Mouse (Mus musculus): Measurements from ENCODE around the gene Cpa1. TPM values are rescaled to one million over a fixed set of nuclear protein-coding genes. Genes with fewer than 3 reads are reported as not detected.
A peak's percentile ranks its signal among the peaks of the same experiment; 100 is the strongest.

The Cpa1 gene
- polyA plus RNA-seq (2015; fragmentation: Nextera tagmentation; extraction: Ambion mirVana), result 1.8 and 2.4 TPM in 2 replicates

GRCm38 (mm10) chr6:30638674-30639268, at the start of gene Cpa1:
Gene Cpa1, plus strand, starts transcription at chr6:30639218.
- WGBS, result 69% methylated on average over 5 of the region's 5 CpGs
- Histone ChIP-seq H3K4me2 (replicated peaks; ENCODE audit: low read depth, low read length) (no peak within 1 kb of the TSS), H3K4me1 (ENCODE audit: insufficient read depth, low read length) (peaks cover 27% of the 10 kb centered on the region), H3K27ac (ENCODE audit: low read length) (peak within 1 kb of the TSS; percentile 16; the same call in 1 of the 2 replicates), H3K36me3 (ENCODE audit: insufficient read depth, low read length) (no peaks in the 10 kb centered on the region), H3K27me3 (ENCODE audit: insufficient read depth, low read length) (no peaks in the 10 kb centered on the region), H3K4me3 (ENCODE audit: low read length) (no peak within 1 kb of the TSS), H3K9me3 (ENCODE audit: low read length) (no peaks in the 10 kb centered on the region), H3K9ac (replicated peaks; ENCODE audit: low read length) (no peak within 1 kb of the TSS)
- no peak for ATAC-seq (ENCODE audit: low FRiP score, low TSS enrichment)

- WGBS, result 18% methylated on average over 2 of the region's 2 CpGs
- no peak overlapping the region for H3K4me3 ChIP-seq (ENCODE audit: low read length)
- peak overlapping the region; percentile 36 for H3K27ac ChIP-seq (ENCODE audit: low read length)
- H3K9ac ChIP-seq (replicated peaks; ENCODE audit: low read length), result no peak overlapping the region
- no peaks in the 10 kb centered on the region for H3K9me3 ChIP-seq (ENCODE audit: low read length)
- ATAC-seq (ENCODE audit: low FRiP score, low TSS enrichment), result 0 out of 2 replicates have a peak, but pooled peaks have one; percentile 59
- no peaks in the 10 kb centered on the region for H3K27me3 ChIP-seq (ENCODE audit: insufficient read depth, low read length)
- no peaks in the 10 kb centered on the region for H3K36me3 ChIP-seq (ENCODE audit: insufficient read depth, low read length)
- peaks cover 15% of the 10 kb centered on the region for H3K4me1 ChIP-seq (ENCODE audit: insufficient read depth, low read length)
- H3K4me2 ChIP-seq (replicated peaks; ENCODE audit: low read depth, low read length), result no peak overlapping the region
Measured at GRCm38 (mm10) chr6:30589819-30590218, 49.2 kb upstream of the Cpa1 start.

DNA sequence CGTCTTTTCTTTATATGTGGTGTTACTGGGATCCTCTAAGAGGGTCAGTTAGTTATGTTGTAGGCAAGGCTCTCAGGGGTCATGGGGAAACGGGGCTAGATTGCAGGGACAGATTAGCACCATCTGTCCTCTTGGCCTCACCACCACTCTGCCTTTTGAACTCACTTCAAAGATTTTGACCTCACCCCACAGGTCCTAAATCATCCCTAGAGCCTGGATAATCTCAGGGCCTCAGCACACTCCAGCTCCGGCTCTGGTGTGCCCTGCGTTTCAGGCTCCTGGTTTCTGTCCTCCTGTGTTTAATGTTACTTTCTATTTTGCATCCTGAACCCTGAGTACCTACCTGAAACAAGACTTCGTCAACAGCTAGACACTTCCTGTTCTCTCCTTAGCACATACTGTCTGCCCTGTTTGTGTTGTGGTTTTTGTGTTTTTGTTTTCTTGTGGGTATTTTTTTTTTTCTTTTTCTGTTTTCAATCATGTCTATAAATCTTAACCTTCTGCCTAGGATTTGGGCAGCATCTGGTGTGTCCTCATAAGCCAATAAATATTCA, 47.1 kb upstream of the Cpa1 start:
- no peaks in the 10 kb centered on the region for H3K9me3 ChIP-seq (ENCODE audit: low read length)
- no peaks in the 10 kb centered on the region for H3K27me3 ChIP-seq (ENCODE audit: insufficient read depth, low read length)
- H3K4me2 ChIP-seq (replicated peaks; ENCODE audit: low read depth, low read length), result no peak overlapping the region
- no peak for ATAC-seq (ENCODE audit: low FRiP score, low TSS enrichment)
- no peak overlapping the region for H3K4me3 ChIP-seq (ENCODE audit: low read length)
- no peaks in the 10 kb centered on the region for H3K36me3 ChIP-seq (ENCODE audit: insufficient read depth, low read length)
- no peak overlapping the region for H3K9ac ChIP-seq (replicated peaks; ENCODE audit: low read length)
- H3K27ac ChIP-seq (ENCODE audit: low read length), result no peak overlapping the region
- 27% methylated on average over 5 of the region's 5 CpGs for WGBS
- peaks cover 19% of the 10 kb centered on the region for H3K4me1 ChIP-seq (ENCODE audit: insufficient read depth, low read length)

DNA sequence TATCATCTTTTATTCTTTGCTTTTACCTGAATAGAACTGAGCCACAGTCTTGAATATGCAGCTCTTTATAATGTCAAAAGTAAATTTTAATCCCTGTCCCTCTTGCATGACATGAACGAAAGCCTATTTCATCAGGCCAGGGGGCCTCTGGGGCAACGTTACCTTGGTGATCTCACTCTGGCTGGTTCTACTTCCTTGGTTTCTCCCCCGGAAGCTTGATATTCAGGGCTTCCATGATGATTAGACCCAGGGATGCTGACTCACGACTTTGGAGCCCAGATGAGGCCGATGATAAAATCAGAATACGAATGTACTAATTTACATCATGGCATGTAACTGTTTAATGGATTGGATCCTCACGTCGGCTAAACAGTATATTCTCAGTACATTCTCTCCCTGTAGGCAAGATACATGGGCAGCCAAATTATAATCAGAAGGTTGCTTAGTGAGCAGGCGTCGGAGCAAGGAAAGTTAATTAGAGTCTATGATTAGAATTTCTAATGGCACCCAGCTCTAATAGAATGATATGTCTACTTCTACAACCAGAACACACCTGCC, 46.5 kb upstream of the Cpa1 start:
- Histone ChIP-seq H3K36me3 (ENCODE audit: insufficient read depth, low read length) (no peaks in the 10 kb centered on the region), H3K4me3 (ENCODE audit: low read length) (no peak overlapping the region), H3K9me3 (ENCODE audit: low read length) (no peaks in the 10 kb centered on the region), H3K9ac (replicated peaks; ENCODE audit: low read length) (no peak overlapping the region), H3K4me2 (replicated peaks; ENCODE audit: low read depth, low read length) (no peak overlapping the region), H3K27me3 (ENCODE audit: insufficient read depth, low read length) (no peaks in the 10 kb centered on the region), H3K4me1 (ENCODE audit: insufficient read depth, low read length) (peaks cover 19% of the 10 kb centered on the region), H3K27ac (ENCODE audit: low read length) (no peak overlapping the region)
- 60% methylated on average over 10 of the region's 10 CpGs for WGBS
- ATAC-seq (ENCODE audit: low FRiP score, low TSS enrichment), result no peak

- ATAC-seq (ENCODE audit: low FRiP score, low TSS enrichment), result no peak
- Histone ChIP-seq H3K4me3 (ENCODE audit: low read length) (no peak overlapping the region), H3K27ac (ENCODE audit: low read length) (no peak overlapping the region), H3K4me2 (replicated peaks; ENCODE audit: low read depth, low read length) (no peak overlapping the region), H3K4me1 (ENCODE audit: insufficient read depth, low read length) (peaks cover 25% of the 10 kb centered on the region), H3K9me3 (ENCODE audit: low read length) (no peaks in the 10 kb centered on the region), H3K27me3 (ENCODE audit: insufficient read depth, low read length) (no peaks in the 10 kb centered on the region), H3K9ac (replicated peaks; ENCODE audit: low read length) (no peak overlapping the region), H3K36me3 (ENCODE audit: insufficient read depth, low read length) (no peaks in the 10 kb centered on the region)
- 78% methylated on average over 7 of the region's 7 CpGs for WGBS
Measured at GRCm38 (mm10) chr6:30594364-30594763, 44.7 kb upstream of the Cpa1 start.

DNA sequence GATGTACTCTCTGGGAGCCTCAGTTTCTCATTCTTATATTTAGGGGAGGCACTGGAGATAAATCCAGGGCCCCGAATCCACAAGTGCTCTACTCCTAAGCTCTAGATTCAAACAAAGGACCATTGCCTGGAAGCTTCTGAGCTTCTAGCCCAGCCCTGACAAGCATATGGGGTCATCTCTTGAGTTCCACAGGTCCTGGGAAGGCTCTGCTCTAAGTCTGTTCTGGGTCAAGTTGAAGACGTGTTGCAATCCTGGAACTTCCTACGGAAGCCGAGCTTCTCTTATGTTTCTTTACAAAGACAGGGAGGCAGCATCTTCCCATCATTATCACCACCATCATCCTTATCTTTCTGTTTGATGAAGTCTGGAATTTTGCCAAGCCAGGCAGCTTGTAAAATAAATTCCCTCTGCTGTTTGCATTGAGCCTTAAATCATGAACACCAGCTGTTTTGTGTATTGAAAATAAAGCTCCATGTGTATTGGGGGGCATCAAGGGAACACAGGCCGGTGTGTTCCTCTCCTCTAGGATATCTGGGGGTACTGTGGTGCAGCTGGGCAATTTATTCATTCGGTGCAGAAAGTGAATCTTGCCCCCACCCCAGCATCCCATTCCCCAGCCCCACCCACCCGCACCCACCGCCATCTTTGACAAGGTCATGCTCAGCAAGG, 42.7 kb upstream of the Cpa1 start:
- 74% methylated on average over 8 of the region's 8 CpGs for WGBS
- Histone ChIP-seq H3K9me3 (ENCODE audit: low read length) (no peaks in the 10 kb centered on the region), H3K36me3 (ENCODE audit: insufficient read depth, low read length) (no peaks in the 10 kb centered on the region), H3K4me1 (ENCODE audit: insufficient read depth, low read length) (peaks cover 23% of the 10 kb centered on the region), H3K4me2 (replicated peaks; ENCODE audit: low read depth, low read length) (no peak overlapping the region), H3K27me3 (ENCODE audit: insufficient read depth, low read length) (no peaks in the 10 kb centered on the region), H3K4me3 (ENCODE audit: low read length) (no peak overlapping the region), H3K9ac (replicated peaks; ENCODE audit: low read length) (no peak overlapping the region), H3K27ac (ENCODE audit: low read length) (peak overlapping the region; percentile 6)
- ATAC-seq (ENCODE audit: low FRiP score, low TSS enrichment), result no peak

GRCm38 (mm10) chr6:30600033-30600432, 39.0 kb upstream of the Cpa1 start:
- Histone ChIP-seq H3K9ac (replicated peaks; ENCODE audit: low read length) (no peak overlapping the region), H3K27ac (ENCODE audit: low read length) (peak overlapping the region; percentile 74), H3K4me3 (ENCODE audit: low read length) (no peak overlapping the region), H3K4me2 (replicated peaks; ENCODE audit: low read depth, low read length) (no peak overlapping the region), H3K4me1 (ENCODE audit: insufficient read depth, low read length) (peaks cover 20% of the 10 kb centered on the region), H3K36me3 (ENCODE audit: insufficient read depth, low read length) (no peaks in the 10 kb centered on the region), H3K27me3 (ENCODE audit: insufficient read depth, low read length) (no peaks in the 10 kb centered on the region), H3K9me3 (ENCODE audit: low read length) (no peaks in the 10 kb centered on the region)
- peak; percentile 72 for ATAC-seq (ENCODE audit: low FRiP score, low TSS enrichment)
- WGBS, result 22% methylated on average over 3 of the region's 3 CpGs

DNA sequence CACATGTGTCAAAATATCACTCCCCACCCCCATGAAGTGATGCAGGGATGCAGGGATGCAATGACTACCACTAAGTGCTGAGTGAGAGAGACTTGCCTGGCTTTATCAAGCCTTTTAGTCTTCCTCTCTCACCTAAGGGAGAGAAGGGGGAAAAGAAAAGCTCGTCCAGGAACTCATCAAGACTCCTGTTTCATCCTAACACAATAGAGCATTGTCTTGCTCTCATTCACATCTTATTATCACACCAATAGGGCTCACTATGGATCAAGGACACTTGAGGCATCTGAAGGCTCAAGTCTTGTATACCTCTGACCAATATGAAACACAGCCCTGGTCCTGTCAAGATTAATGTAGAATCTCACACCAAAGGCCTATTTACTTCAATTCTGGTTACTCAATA, 38.0 kb upstream of the Cpa1 start:
- ATAC-seq (ENCODE audit: low FRiP score, low TSS enrichment), result no peak
- Histone ChIP-seq H3K4me3 (ENCODE audit: low read length) (no peak overlapping the region), H3K9ac (replicated peaks; ENCODE audit: low read length) (no peak overlapping the region), H3K4me2 (replicated peaks; ENCODE audit: low read depth, low read length) (no peak overlapping the region), H3K9me3 (ENCODE audit: low read length) (no peaks in the 10 kb centered on the region), H3K4me1 (ENCODE audit: insufficient read depth, low read length) (peaks cover 20% of the 10 kb centered on the region), H3K27ac (ENCODE audit: low read length) (no peak overlapping the region), H3K36me3 (ENCODE audit: insufficient read depth, low read length) (no peaks in the 10 kb centered on the region), H3K27me3 (ENCODE audit: insufficient read depth, low read length) (no peaks in the 10 kb centered on the region)
- WGBS, result 95% methylated on average over 1 of the region's 1 CpGs

- Histone ChIP-seq H3K4me3 (ENCODE audit: low read length) (no peak overlapping the region), H3K9ac (replicated peaks; ENCODE audit: low read length) (no peak overlapping the region), H3K4me1 (ENCODE audit: insufficient read depth, low read length) (peaks cover 15% of the 10 kb centered on the region; the same call in 1 of the 2 replicates), H3K9me3 (ENCODE audit: low read length) (no peaks in the 10 kb centered on the region), H3K36me3 (ENCODE audit: insufficient read depth, low read length) (no peaks in the 10 kb centered on the region), H3K27ac (ENCODE audit: low read length) (no peak overlapping the region), H3K27me3 (ENCODE audit: insufficient read depth, low read length) (no peaks in the 10 kb centered on the region), H3K4me2 (replicated peaks; ENCODE audit: low read depth, low read length) (no peak overlapping the region)
- no peak for ATAC-seq (ENCODE audit: low FRiP score, low TSS enrichment)
- WGBS, result 39% methylated on average over 7 of the region's 7 CpGs
Measured at GRCm38 (mm10) chr6:30604342-30604867, 34.6 kb upstream of the Cpa1 start.
